Mouse (Mus musculus) regulatory T cell (primary cell): Measurements from ENCODE around the gene Gli1.

Experiments
- in situ Hi-C: fragments of 300-600 bp; cut with MboI, MseI; formaldehyde crosslinking; loops from one replicate; pipeline ENCODE4 v1.15.1; 2025; ENCODE audit warnings: high pct_unique_total_duplicates

The Gli1 gene

GRCm38 (mm10) chr10:127292987-127293538, 48.7 kb downstream of the Gli1 start:
- in situ Hi-C loops = no loop called here

DNA sequence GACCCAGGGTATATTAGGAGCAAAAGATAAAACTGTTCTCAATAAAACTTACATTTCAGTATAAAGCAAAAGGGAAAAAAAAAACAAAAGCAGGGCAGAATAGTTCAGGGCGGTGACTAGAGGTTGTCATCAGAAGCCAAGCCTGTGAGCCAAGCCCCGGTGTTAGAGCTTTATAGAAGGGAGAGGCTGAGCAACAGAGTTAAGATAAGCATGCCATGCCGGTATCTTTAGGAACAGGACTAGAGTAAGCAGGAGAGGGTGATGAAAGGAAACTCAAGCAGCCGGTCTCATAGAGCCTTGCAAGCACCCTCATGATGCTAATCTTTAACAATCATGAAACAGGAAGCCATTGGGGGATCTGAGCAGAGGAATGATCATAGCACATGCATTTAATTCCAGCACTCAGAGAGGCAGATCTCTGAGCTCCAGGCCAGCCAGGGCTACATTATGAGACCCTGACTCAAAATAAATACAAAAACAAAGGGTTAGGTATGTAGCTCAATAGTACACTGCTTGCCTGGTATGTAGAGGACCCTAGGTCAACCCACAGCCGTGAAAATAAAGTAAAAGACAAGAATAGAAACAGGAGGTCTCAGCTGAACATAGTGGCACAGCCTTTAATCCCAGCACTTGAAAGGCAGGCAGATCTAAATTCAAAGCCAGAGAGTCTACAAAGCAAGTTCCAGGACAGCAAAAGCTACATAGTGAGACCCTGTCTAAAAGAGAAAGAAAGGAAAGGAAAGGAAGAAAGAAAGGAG, 49.7 kb downstream of the Gli1 start:
- in situ Hi-C loops = no loop called here

GRCm38 (mm10) chr10:127290930-127291880, 50.6 kb downstream of the Gli1 start:
- in situ Hi-C loops = no loop called here

DNA sequence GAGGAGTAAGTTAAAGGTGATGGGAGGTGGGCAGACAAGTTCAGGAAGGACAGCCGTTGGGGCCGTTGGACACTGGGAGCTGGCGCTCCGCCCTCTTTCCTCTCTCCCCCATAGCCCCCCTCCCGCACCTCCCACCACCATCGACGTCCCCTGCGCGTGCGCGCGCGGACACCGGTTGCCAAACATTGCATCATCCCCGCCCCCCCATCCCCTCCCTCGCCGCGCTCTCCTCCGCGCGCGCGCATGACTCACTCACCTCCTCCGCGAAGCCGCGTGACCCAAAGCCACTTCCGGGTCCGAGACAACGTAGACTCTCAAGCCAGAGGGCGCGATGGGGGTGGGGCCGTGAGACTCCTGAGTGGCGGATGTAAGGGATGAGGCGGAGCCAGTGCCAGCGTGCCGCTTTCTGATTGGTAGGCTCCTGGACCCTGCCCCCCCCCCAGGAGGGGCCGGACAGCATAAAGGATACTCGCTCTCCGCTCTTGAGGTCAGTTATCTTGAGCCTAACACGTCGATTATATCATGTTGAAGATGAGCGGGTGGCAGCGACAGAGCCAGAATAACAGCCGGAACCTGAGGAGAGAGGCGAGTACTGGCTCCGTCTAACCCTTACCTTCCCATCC, 51.4 kb downstream of the Gli1 start:
- in situ Hi-C loops = no loop called here

- in situ Hi-C loops = no loop called here
These were observed 52.1 kb downstream of the Gli1 start for GRCm38 (mm10) chr10:127289573-127290191.

DNA sequence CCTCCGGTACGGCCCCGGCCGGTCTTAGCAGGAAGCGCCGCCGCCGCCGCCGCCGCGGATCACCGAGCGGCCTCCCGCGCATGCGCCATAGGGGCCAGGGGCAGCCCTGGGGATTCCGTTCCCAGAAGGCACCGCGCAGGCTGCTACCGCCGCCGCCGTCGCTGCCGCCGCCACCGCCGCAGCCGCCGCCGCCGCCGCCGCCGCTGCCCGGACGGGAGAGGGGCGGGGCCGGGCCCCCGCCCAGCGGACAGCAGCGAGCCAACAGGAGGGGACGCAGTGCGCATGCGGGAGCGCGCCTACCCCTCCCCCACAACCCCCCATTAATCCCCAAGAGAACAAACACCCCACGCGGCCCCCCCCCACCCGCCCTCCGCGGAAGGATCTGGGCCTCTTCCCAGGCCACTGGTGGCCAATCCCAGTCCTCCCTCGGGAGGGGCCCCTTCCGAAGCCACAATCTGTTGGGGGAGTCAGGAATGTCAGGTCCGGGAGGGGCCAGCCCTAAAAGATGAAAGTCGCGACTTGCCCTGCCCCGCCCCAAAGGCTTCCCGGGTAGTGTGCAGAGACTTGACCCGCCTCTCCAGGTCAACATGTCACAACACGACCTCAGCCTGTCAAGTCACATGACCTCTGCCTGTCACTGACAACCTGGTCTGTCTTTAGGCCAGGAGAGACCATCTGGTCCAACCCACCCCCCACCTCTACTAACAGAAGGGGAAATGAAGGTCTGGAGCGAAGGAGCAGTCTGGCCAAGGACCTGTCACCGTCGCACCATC, 52.8 kb downstream of the Gli1 start, which contains the start of gene Mbd6:
Gene Mbd6, minus strand, starts transcription at position 219 of the 773 bp plus-strand sequence.
- in situ Hi-C loops = no loop called here

DNA sequence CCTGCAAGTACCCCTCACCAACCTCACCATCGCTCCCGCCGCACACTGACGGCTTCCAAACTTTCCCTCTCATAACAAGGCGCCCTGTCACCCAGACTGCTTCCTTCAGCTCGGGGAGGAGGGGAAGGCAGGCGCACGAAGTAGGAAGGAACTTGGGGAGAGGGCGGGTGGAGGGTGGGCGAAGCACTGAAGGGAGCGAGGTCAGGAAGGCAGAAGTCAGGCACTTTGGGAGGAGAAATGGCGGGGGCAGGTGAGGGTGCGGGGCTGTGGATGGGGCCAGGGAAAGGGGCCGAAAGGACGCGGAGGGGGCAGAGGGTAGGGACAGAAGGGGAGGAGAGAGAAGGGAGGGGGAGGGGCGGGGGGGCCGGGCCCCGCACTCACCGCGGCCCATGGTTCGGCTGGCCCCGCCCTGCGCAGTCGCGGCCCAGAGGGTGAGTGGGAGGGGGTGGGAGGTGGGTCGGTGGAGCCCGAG, 53.4 kb downstream of the Gli1 start:
- in situ Hi-C loops = no loop called here

DNA sequence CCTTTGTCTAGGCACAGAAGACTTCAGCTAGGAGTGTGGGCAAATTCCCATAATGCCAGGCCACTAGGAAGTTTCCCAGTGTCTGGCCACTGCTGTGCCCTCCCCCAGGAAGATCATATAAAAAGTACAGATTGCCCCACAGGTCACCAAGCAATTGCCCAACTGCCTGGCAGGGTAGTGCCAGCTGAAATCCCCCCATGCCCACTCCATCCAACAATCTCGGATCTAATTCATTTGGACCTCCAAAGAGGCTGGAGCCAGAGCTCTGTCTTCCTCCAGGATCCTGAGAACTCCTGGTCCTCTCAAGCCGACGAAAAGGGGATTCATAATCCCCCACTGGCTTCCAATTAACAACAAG, 53.9 kb downstream of the Gli1 start:
- in situ Hi-C loops = no loop called here

DNA sequence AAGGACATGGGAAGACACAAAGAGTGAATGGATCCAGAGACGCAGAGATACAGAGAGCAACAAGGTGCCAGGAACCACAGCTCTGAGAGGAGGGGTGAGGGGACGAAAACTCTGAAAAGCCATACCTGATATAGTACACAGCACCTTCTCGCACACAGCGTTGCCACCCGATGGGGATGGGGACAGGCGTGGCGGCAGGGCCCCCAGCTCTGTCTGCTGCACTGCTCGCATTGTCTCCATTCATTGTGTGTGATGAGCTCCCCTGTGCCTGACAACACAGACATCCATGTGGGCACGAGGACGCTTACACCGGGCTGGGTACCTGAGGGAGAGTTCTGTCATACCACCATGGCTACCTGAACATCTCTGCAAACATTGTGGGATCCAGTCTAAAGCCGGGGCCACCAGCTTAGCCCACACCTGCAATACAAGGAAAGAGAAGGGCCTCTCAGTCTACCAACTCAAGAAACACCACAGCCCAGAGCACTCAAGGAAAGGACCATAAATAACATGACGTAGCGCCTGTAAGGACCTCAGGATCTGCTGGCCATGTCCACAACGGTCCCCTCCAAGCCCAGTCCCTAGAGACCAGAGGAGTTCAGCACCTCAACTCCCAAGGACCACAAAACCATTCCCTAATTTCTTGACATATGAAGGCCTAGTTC, 54.4 kb downstream of the Gli1 start:
- in situ Hi-C loops = no loop called here

- in situ Hi-C loops = no loop called here
These were observed 55.0 kb downstream of the Gli1 start for GRCm38 (mm10) chr10:127286730-127287129.

DNA sequence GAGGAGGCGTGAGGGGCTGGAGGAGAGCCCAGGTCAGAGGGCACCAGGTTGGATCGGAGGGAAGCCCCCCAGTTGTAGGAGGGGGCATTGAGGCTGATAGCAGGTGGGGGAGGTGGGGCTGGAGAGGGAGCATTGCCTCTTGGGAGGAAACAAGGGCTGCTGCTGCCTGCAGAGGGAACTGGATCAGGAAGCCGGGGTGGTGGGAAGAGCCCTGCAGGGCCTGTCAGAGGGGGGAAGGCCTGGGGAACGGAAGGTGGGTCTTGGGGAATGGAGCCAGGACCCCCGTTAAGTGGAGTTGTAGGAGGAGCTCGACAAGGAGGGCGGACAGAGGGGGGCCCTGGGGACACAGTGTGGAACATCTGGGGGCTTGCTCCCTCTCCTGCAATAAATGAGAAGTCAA, 55.6 kb downstream of the Gli1 start:
- in situ Hi-C loops = no loop called here

GRCm38 (mm10) chr10:127285644-127286043, 56.1 kb downstream of the Gli1 start:
- in situ Hi-C loops = no loop called here

DNA sequence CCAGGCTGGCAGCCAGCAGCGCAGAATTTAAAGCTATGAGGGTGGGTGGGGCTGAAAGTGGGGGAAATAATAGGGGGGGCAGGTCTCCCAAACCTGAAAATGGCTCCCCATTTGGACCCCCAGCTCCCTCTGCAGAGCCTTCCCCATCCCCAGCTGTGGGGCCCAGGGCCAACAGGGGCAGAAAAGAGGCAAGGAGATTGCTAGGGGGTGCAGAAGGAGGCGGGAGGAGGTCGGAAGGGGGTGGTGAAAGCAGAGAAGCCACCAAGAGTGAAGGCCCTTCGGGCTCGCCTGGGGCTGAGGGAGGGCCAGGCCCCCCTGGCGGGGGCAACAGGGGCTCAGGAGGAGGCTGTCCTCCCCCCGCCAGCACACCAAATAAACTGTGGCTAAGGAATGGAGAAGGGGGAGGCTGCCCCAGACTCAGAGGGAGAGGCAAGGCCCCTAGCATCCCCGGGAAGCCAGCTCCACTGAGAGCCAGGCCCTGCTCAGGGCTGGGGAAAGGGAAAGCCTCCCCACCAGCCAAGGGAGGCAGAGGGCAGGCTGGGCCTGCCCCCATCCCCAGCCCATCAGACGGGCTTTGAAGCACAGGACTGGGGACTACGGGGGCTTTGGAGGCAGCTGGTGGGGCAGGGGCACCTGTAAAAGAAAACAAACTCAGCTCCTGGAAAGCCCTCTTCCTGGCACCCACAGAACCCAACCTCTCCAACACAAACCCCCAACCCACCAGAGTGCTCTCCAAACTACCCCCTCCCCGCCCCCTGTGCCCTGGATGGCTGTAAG, 56.9 kb downstream of the Gli1 start:
- in situ Hi-C loops = loop anchor here (5.0 kb wide), 2 partner anchors 37 to 108 kb away; partner anchors contain the start of gene Arhgap9

GRCm38 (mm10) chr10:127284105-127284622, 57.6 kb downstream of the Gli1 start:
- in situ Hi-C loops = loop anchor here (5.0 kb wide), 2 partner anchors 38 to 107 kb away; partner anchors contain the start of gene Arhgap9

GRCm38 (mm10) chr10:127282620-127283215, 59.1 kb downstream of the Gli1 start:
- in situ Hi-C loops = loop anchor here (5.0 kb wide), 2 partner anchors 40 to 105 kb away; partner anchors contain the start of gene Arhgap9

DNA sequence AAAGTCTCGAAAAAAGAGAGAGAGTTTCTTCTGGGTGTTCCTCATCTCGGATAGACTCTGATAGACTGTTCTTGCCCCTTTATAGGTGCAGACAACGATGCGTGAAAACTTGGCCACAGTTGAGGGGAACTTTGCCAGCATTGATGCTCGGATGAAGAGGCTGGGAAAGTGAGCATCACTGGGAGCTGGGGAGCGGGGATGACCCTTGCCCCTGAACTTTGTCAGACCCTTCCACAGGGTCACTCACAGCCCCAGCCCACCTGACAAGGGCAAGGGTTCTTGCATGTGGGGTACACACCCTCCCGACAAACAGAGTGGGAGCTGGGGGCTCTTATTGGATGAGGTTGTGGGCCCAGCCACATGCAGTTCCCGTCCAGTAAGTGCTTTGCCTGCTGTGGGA, 60.5 kb downstream of the Gli1 start:
- in situ Hi-C loops = loop anchor here (5.0 kb wide), 2 partner anchors 41 to 104 kb away; partner anchors contain the start of gene Arhgap9
